Mouse (Mus musculus): ENCODE results near the gene Hmgn2. TPM values are rescaled to one million over a fixed set of nuclear protein-coding genes. Genes with fewer than 3 reads are reported as not detected.

The Hmgn2 gene
- total and polyA plus RNA-seq, 3 experiments = 125 to 230 (median 186) TPM

DNA sequence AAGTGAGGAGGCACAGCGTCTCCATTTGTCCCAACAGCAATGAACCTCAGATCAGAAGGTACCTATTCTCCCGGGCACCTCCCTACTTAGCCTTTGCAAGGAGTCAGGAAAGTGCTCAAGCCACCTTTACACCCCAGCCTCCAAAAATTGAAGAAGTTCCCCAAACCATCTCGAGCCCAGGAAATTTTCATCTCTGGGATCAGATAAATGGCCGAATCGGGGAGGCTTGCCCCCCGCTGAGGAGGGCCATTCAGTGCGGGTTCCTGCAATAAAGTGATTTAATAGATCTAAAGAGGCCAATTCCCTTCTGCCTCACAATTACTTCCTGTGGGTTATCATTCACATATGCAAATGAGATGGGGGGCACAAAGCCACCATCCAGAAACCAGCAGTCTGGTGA, 47.8 kb upstream of the Hmgn2 start:
- H3K79me2 ChIP-seq (ENCODE audit: control insufficient read depth, insufficient read depth, low read length, poor library complexity) = no peaks in the 10 kb centered on the region
- H3K4me1 ChIP-seq (ENCODE audit: control insufficient read depth in 1 of 2, insufficient read depth in 2 of 2, low read length in 2 of 2) = no peaks in the 10 kb centered on the region; a peak in 1 of 4 replicates
- no peak for TF ChIP-seq HCFC1 (IDR thresholded peaks at IDR 0.05; ENCODE audit: low read depth, low read length)
- TF ChIP-seq CTCF (IDR thresholded peaks at IDR 0.05 in 2 of 3, conservative IDR thresholded peaks at IDR 0.05 in 1 of 3; ENCODE audit: control insufficient read depth in 1 of 3, insufficient read depth in 1 of 3, low read depth in 2 of 3, low read length in 3 of 3, poor library complexity in 1 of 3, severe bottlenecking in 1 of 3) = no peak
- no peak for TF ChIP-seq POLR2AphosphoS5 (IDR thresholded peaks at IDR 0.05; ENCODE audit: borderline replicate concordance, low read depth, low read length)
- TF ChIP-seq MXI1 (IDR thresholded peaks at IDR 0.05; ENCODE audit: low read depth, low read length) = no peak
- TF ChIP-seq ELF1 (IDR thresholded peaks at IDR 0.05; ENCODE audit: low read depth, low read length) = no peak
- no peak for TF ChIP-seq CHD2 (IDR thresholded peaks at IDR 0.05; ENCODE audit: low read length)
- TF ChIP-seq TAL1 (IDR thresholded peaks at IDR 0.05; ENCODE audit: low read length) = no peak
- no peak for TF ChIP-seq RAD21 (IDR thresholded peaks at IDR 0.05; ENCODE audit: low read depth, low read length)
- no peak for TF ChIP-seq USF2 (IDR thresholded peaks at IDR 0.05; ENCODE audit: borderline replicate concordance in 1 of 2, insufficient read depth in 1 of 2, low read depth in 1 of 2, low read length in 2 of 2)
- TF ChIP-seq UBTF (IDR thresholded peaks at IDR 0.05; ENCODE audit: borderline replicate concordance, insufficient read depth, low read depth, low read length) = no peak
- no peak for TF ChIP-seq NRF1 (IDR thresholded peaks at IDR 0.05; ENCODE audit: insufficient read depth, low read depth, low read length, poor library complexity, severe bottlenecking)
- no peak for TF ChIP-seq BHLHE40 (IDR thresholded peaks at IDR 0.05; ENCODE audit: borderline replicate concordance, low read depth, low read length)
- no peak for TF ChIP-seq MAFK (IDR thresholded peaks at IDR 0.05; ENCODE audit: borderline replicate concordance, low read depth, low read length)
- no peak for TF ChIP-seq TCF12 (IDR thresholded peaks at IDR 0.05; ENCODE audit: low read depth, low read length)
- TF ChIP-seq MAX (IDR thresholded peaks at IDR 0.05; ENCODE audit: low read length) = no peak
- no peak for TF ChIP-seq MYC (IDR thresholded peaks at IDR 0.05; ENCODE audit: low read depth, low read length)
- no peak for TF ChIP-seq MAZ (IDR thresholded peaks at IDR 0.05; ENCODE audit: low read depth, low read length)
- no peak for TF ChIP-seq MYB (IDR thresholded peaks at IDR 0.05; ENCODE audit: low read depth, low read length)
- no peak for TF ChIP-seq USF1 (IDR thresholded peaks at IDR 0.05; ENCODE audit: low read depth, low read length)
- TF ChIP-seq POLR2AphosphoS2 (IDR thresholded peaks at IDR 0.05; ENCODE audit: low read length) = no peak
- no peak for DNase-seq (ENCODE audit: low read depth, low spot score)
- no peak overlapping the region for H3K27ac ChIP-seq (ENCODE audit: control insufficient read depth, low read depth, low read length)
- H3K4me3 ChIP-seq (ENCODE audit: control insufficient read depth in 1 of 2, insufficient read depth in 1 of 2, low read depth in 2 of 2, low read length in 2 of 2) = no peak overlapping the region
- H3K36me3 ChIP-seq (ENCODE audit: control insufficient read depth in 1 of 2, insufficient read depth in 2 of 2, low read length in 2 of 2) = no peaks in the 10 kb centered on the region
- H3K27me3 ChIP-seq (ENCODE audit: control insufficient read depth in 1 of 2, insufficient read depth in 2 of 2, low read length in 2 of 2) = no peaks in the 10 kb centered on the region
- no peak overlapping the region for H3K9ac ChIP-seq (ENCODE audit: control insufficient read depth, low read depth, low read length, poor library complexity, severe bottlenecking)
- H3K9me3 ChIP-seq (replicated peaks; ENCODE audit: insufficient read depth, low read length) = no peaks in the 10 kb centered on the region
